Mouse (Mus musculus): Measurements from ENCODE around the gene Nav2. TPM values are rescaled to one million over a fixed set of nuclear protein-coding genes. Genes with fewer than 3 reads are reported as not detected.

Gene Nav2
- polyA plus RNA-seq, 1 experiment = 0.01 TPM

- TF ChIP-seq GATA1 (IDR thresholded peaks at IDR 0.05; ENCODE audit: low read length) = no peak
Observed at GRCm38 (mm10) chr7:49235821-49236220, 327.3 kb downstream of the Nav2 start.

- no peak for TF ChIP-seq GATA1 (IDR thresholded peaks at IDR 0.05; ENCODE audit: low read length)
Observed at GRCm38 (mm10) chr7:49240461-49240860, 331.9 kb downstream of the Nav2 start.

GRCm38 (mm10) chr7:49241229-49241751, 332.8 kb downstream of the Nav2 start:
- no peak for TF ChIP-seq GATA1 (IDR thresholded peaks at IDR 0.05; ENCODE audit: low read length)

- TF ChIP-seq GATA1 (IDR thresholded peaks at IDR 0.05; ENCODE audit: low read length) = no peak
Observed at GRCm38 (mm10) chr7:49242261-49242660, 333.7 kb downstream of the Nav2 start.

- TF ChIP-seq GATA1 (IDR thresholded peaks at IDR 0.05; ENCODE audit: low read length) = no peak
Observed at GRCm38 (mm10) chr7:49243079-49243478, 334.6 kb downstream of the Nav2 start.

GRCm38 (mm10) chr7:49245537-49246239, 337.2 kb downstream of the Nav2 start:
- no peak for TF ChIP-seq GATA1 (IDR thresholded peaks at IDR 0.05; ENCODE audit: low read length)

GRCm38 (mm10) chr7:49246240-49246578, 337.7 kb downstream of the Nav2 start:
- no peak for TF ChIP-seq GATA1 (IDR thresholded peaks at IDR 0.05; ENCODE audit: low read length)

GRCm38 (mm10) chr7:49246584-49247481, 338.3 kb downstream of the Nav2 start:
- TF ChIP-seq GATA1 (IDR thresholded peaks at IDR 0.05; ENCODE audit: low read length) = no peak

GRCm38 (mm10) chr7:49247744-49248331, 339.3 kb downstream of the Nav2 start:
- TF ChIP-seq GATA1 (IDR thresholded peaks at IDR 0.05; ENCODE audit: low read length) = no peak

- TF ChIP-seq GATA1 (IDR thresholded peaks at IDR 0.05; ENCODE audit: low read length) = no peak
Observed at GRCm38 (mm10) chr7:49248333-49249086, 340.0 kb downstream of the Nav2 start.

- no peak for TF ChIP-seq GATA1 (IDR thresholded peaks at IDR 0.05; ENCODE audit: low read length)
Observed at GRCm38 (mm10) chr7:49249462-49249861, 340.9 kb downstream of the Nav2 start.

- no peak for TF ChIP-seq GATA1 (IDR thresholded peaks at IDR 0.05; ENCODE audit: low read length)
Observed at GRCm38 (mm10) chr7:49249996-49250395, 341.5 kb downstream of the Nav2 start.

- TF ChIP-seq GATA1 (IDR thresholded peaks at IDR 0.05; ENCODE audit: low read length) = no peak
Observed at GRCm38 (mm10) chr7:49250581-49251307, 342.2 kb downstream of the Nav2 start.

- TF ChIP-seq GATA1 (IDR thresholded peaks at IDR 0.05; ENCODE audit: low read length) = peak; percentile 21
Observed at GRCm38 (mm10) chr7:49251308-49251638, 342.8 kb downstream of the Nav2 start.

GRCm38 (mm10) chr7:49252444-49252843, 343.9 kb downstream of the Nav2 start:
- no peak for TF ChIP-seq GATA1 (IDR thresholded peaks at IDR 0.05; ENCODE audit: low read length)

All from G1E-ER4 (cell line).